Mouse (Mus musculus) megakaryocyte, adult 5-6 weeks (primary cell): ENCODE measurements around the gene Ufsp1. TPM values are rescaled to one million over a fixed set of nuclear protein-coding genes. Genes with fewer than 3 reads are reported as not detected.
"Not testable (repeated sequence)": the region's sequence is repeated elsewhere in the genome, so short reads cannot be mapped to it uniquely, and the experiment has no call there.

Experiments
- ATAC-seq: 2 replicates; pipeline ENCODE4 v1.8.0; 2016; ENCODE audit warnings: mild to moderate bottlenecking, inconsistent platforms; ENCODE audit not compliant: poor library complexity, severe bottlenecking
- total RNA-seq, 2 experiments: library from RNA; stranded (forward) in 1 of 2; stranded (reverse) in 1 of 2; fragments of 153-499, 151-499 nt in 1 of 2; fragments of 221-1000, 200-1000 nt in 1 of 2; gene quantifications; 2 replicates each; pipeline versions ENCODE4 v1.2.3 to v1.2.4; 2015 to 2017

Ufsp1 gene
- total RNA-seq (2015) (0.18 and 1.4 TPM in 2 replicates), total RNA-seq (2017) (0.24 and 0.59 TPM in 2 replicates)

GRCm38 (mm10) chr5:137293839-137294743 is at the start of gene Ufsp1:
Ufsp1 (plus strand) TSS chr5:137294629.
- peak; percentile 88 for ATAC-seq

GRCm38 (mm10) chr5:137263897-137264720 is 30.3 kb upstream of the Ufsp1 start:
- ATAC-seq = peak; percentile 76

GRCm38 (mm10) chr5:137264787-137265186 is 29.6 kb upstream of the Ufsp1 start:
- peak; percentile 45 for ATAC-seq

- no peak for ATAC-seq
Observed at GRCm38 (mm10) chr5:137268131-137268910, 26.1 kb upstream of the Ufsp1 start.

- no peak; the same call in 1 of the 2 replicates for ATAC-seq
Observed at GRCm38 (mm10) chr5:137277360-137278342, 16.8 kb upstream of the Ufsp1 start.

- ATAC-seq = not testable (repeated sequence)
Observed at GRCm38 (mm10) chr5:137284411-137284810, 10.0 kb upstream of the Ufsp1 start.

GRCm38 (mm10) chr5:137285045-137285444 is 9.4 kb upstream of the Ufsp1 start:
- peak; percentile 43; the same call in 1 of the 2 replicates for ATAC-seq

- no peak for ATAC-seq
Observed at GRCm38 (mm10) chr5:137285986-137286385, 8.4 kb upstream of the Ufsp1 start.

- ATAC-seq = peak; percentile 85
Observed at GRCm38 (mm10) chr5:137286655-137287031, 7.8 kb upstream of the Ufsp1 start.

GRCm38 (mm10) chr5:137287032-137287952 is 7.1 kb upstream of the Ufsp1 start, which contains the start of gene Ache:
Ache (plus strand) TSS chr5:137287519.
- ATAC-seq = no peak

GRCm38 (mm10) chr5:137287953-137288743 is 6.3 kb upstream of the Ufsp1 start:
- ATAC-seq = no peak

GRCm38 (mm10) chr5:137288999-137289470 is 5.4 kb upstream of the Ufsp1 start:
- no peak for ATAC-seq

GRCm38 (mm10) chr5:137289591-137290365 is 4.7 kb upstream of the Ufsp1 start:
- no peak for ATAC-seq

- peak; percentile 24 for ATAC-seq
Observed at GRCm38 (mm10) chr5:137290677-137291076, 3.8 kb upstream of the Ufsp1 start.

- no peak for ATAC-seq
Observed at GRCm38 (mm10) chr5:137291381-137291926, 3.0 kb upstream of the Ufsp1 start.

GRCm38 (mm10) chr5:137293282-137293681 is 1.1 kb upstream of the Ufsp1 start:
- peak; percentile 62 for ATAC-seq
